13 mouse cellular contexts compared by ENCODE assay signal in genomic region chr17:35190096-35190495, GRCm38 (mm10). TPM values are rescaled to one million over a fixed set of nuclear protein-coding genes. Genes with fewer than 3 reads are reported as not detected.
A peak's percentile ranks its signal among the peaks of the same experiment; 100 is the strongest.
DNase-seq lines count a peak whose midpoint lies in the region; ATAC-seq and TF ChIP-seq lines count a peak whose summit lies in the region.
"Had no signal": no experiment of that assay in that cellular context is flagged by ENCODE, and none has a peak within 500 bp of the region (broad histone marks: within the 10 kb centered on the region; RNA-seq: fewer than 3 reads in every experiment).

No protein-coding gene starts in this region.

- peaks cover 2% of the 10 kb centered on the region for H3K36me3 ChIP-seq in megakaryocyte, embryonic 14.5 days (replicated peaks; ENCODE audit: low read length)
- no peaks in the 10 kb centered on the region for H3K36me3 ChIP-seq in macrophage (ENCODE audit: inconsistent target)
- no peaks in the 10 kb centered on the region for H3K36me3 ChIP-seq in neural tube, embryonic 15.5 days
- H3K36me3 ChIP-seq: forebrain, embryonic 15.5 days; neural tube, embryonic 12.5 days had no signal

- peak overlapping the region; percentile 87 for H3K4me3 ChIP-seq in megakaryocyte, embryonic 14.5 days (replicated peaks)
- 0 out of 2 replicates have a peak overlapping the region, but pooled peaks have one; percentile 13 for H3K4me3 ChIP-seq in bone marrow macrophage, adult 2 months (ENCODE audit: insufficient read depth, low read length)
- H3K4me3 ChIP-seq in macrophage (ENCODE audit: inconsistent target): no peak overlapping the region
- H3K4me3 ChIP-seq in neural tube, embryonic 15.5 days (replicated peaks): no peak overlapping the region
- H3K4me3 ChIP-seq: forebrain, embryonic 15.5 days; neural tube, embryonic 12.5 days had no signal

- H3K27me3 ChIP-seq in megakaryocyte, embryonic 14.5 days (replicated peaks): no peaks in the 10 kb centered on the region
- H3K27me3 ChIP-seq in neural tube, embryonic 15.5 days (replicated peaks): peaks cover 10% of the 10 kb centered on the region

- peak; percentile 58 to 60 for DNase-seq in thymus, postnatal 36 days
- DNase-seq in gastrocnemius, postnatal 10 days: no peak
- no peak for DNase-seq in embryo, embryonic 11 days
- DNase-seq: cerebellum, adult 11 months had no signal

- no peak overlapping the region for H3K9ac ChIP-seq in neural tube, embryonic 15.5 days (replicated peaks)
- H3K9ac ChIP-seq: forebrain, embryonic 15.5 days; neural tube, embryonic 12.5 days had no signal

- no peak for ATAC-seq in megakaryocyte, adult 5-6 weeks (ENCODE audit: poor library complexity, severe bottlenecking)
- no peak for ATAC-seq in neural tube, embryonic 15.5 days (ENCODE audit: low FRiP score)
- ATAC-seq: forebrain, embryonic 15.5 days had no signal

- TF ChIP-seq POLR2A in bone marrow macrophage, adult 2 months (IDR thresholded peaks at IDR 0.05; ENCODE audit: borderline replicate concordance, low read depth, low read length): no peak

- peak overlapping the region; percentile 95 for H3K27ac ChIP-seq in bone marrow macrophage, adult 2 months (ENCODE audit: insufficient read depth, low read depth, low read length)
- H3K27ac ChIP-seq in macrophage: peak overlapping the region; percentile 96
- no peak overlapping the region for H3K27ac ChIP-seq in neural tube, embryonic 15.5 days (replicated peaks)
- H3K27ac ChIP-seq: forebrain, embryonic 15.5 days; neural tube, embryonic 12.5 days had no signal

- no peaks in the 10 kb centered on the region for H3K9me3 ChIP-seq in megakaryocyte, embryonic 14.5 days
- H3K9me3 ChIP-seq in neural tube, embryonic 15.5 days (replicated peaks): no peaks in the 10 kb centered on the region
- H3K9me3 ChIP-seq: forebrain, embryonic 15.5 days; G1E; neural tube, embryonic 12.5 days had no signal

- peaks cover 28% of the 10 kb centered on the region for H3K79me2 ChIP-seq in macrophage (ENCODE audit: inconsistent target)

- no peak overlapping the region for H3K4me2 ChIP-seq in neural tube, embryonic 15.5 days
- H3K4me2 ChIP-seq: forebrain, embryonic 15.5 days; neural tube, embryonic 12.5 days had no signal

- 7% methylated on average over 4 of the region's 4 CpGs for WGBS in macrophage (ENCODE audit: missing documents)
- whole genome bisulfite sequencing in neural tube, embryonic 15.5 days: 86% methylated on average over 4 of the region's 4 CpGs

- peaks cover 88% of the 10 kb centered on the region for H3K4me1 ChIP-seq in megakaryocyte, embryonic 14.5 days
- H3K4me1 ChIP-seq in bone marrow macrophage, adult 2 months (ENCODE audit: control insufficient read depth, insufficient read depth, low read length): peaks cover 55% of the 10 kb centered on the region
- peaks cover 15% of the 10 kb centered on the region for H3K4me1 ChIP-seq in neural tube, embryonic 15.5 days

- no peak for TF ChIP-seq CTCF in bone marrow macrophage, adult 2 months (IDR thresholded peaks at IDR 0.05; ENCODE audit: low read depth, low read length)

RNA-seq across cellular contexts. Expression of gene Lst1, which starts 1.9 kb away (rescaled TPM):
- polyA plus RNA-seq in megakaryocyte, embryonic 14.5 days (2012; ENCODE audit: insufficient read depth, low replicate concordance): 5.9 and 24.8 TPM in 2 replicates
- total RNA-seq in megakaryocyte, adult 5-6 weeks (2015): 425 and 434 TPM in 2 replicates
- 495 and 596 TPM in 2 replicates for total RNA-seq in megakaryocyte, adult 5-6 weeks (2017)
- 811 and 856 TPM in 2 replicates for polyA plus RNA-seq in bone marrow macrophage, adult 2 months (2012; ENCODE audit: insufficient read depth, insufficient read length, missing spikeins)
- 100 to 1,000 TPM in 3 of 26 experiments, 10 to 100 TPM in 17, 1 to 10 TPM in 6; 7.2 to 129 (median 31.9) TPM for total RNA-seq in macrophage (2018; cell fraction: chromatin; rRNA removed)
- total RNA-seq in macrophage (2018; cell fraction: cytosol; rRNA removed): 1,000 to 10,000 TPM in 13 of 26 experiments, 100 to 1,000 TPM in 13; 409 to 1,694 (median 933) TPM
- total RNA-seq in macrophage (2018; cell fraction: nucleus; rRNA removed): 100 to 1,000 TPM in 15 of 26 experiments, 10 to 100 TPM in 11; 34.2 to 556 (median 207) TPM
- polyA plus RNA-seq in macrophage (2018): 322 to 615 TPM (median 449 TPM) in 3 replicates
- 1 to 10 TPM; 4.6 to 5.3 TPM for total RNA-seq in gastrocnemius, postnatal 10 days (2021)
- 8.3 and 12.1 TPM in 2 replicates for polyA plus RNA-seq in neural tube, embryonic 15.5 days (2015; fragmentation: Nextera tagmentation; extraction: Ambion mirVana)

RNA-seq across cellular contexts. Expression of gene Ltb, which starts 4.1 kb away (rescaled TPM):
- 12.1 TPM in 1 of 2 replicates, not detected in the other for polyA plus RNA-seq in megakaryocyte, embryonic 14.5 days (2012; ENCODE audit: insufficient read depth, low replicate concordance)
- 11.7 and 13.3 TPM in 2 replicates for total RNA-seq in megakaryocyte, adult 5-6 weeks (2015)
- total RNA-seq in megakaryocyte, adult 5-6 weeks (2017): 7.3 and 11.2 TPM in 2 replicates
- polyA plus RNA-seq in bone marrow macrophage, adult 2 months (2012; ENCODE audit: insufficient read depth, insufficient read length, missing spikeins): not detected in 2 replicates
- total RNA-seq in macrophage (2018; cell fraction: chromatin; rRNA removed): 1 to 10 TPM in 14 of 26 experiments, under 1 TPM in 6, not detected in 6; 0.62 to 2.6 (median 1.3) TPM
- total RNA-seq in macrophage (2018; cell fraction: cytosol; rRNA removed): 1 to 10 TPM in 10 of 26 experiments, under 1 TPM in 16; 0.23 to 2.1 (median 0.84) TPM
- total RNA-seq in macrophage (2018; cell fraction: nucleus; rRNA removed): 1 to 10 TPM in 16 of 26 experiments, under 1 TPM in 8, not detected in 2; 0.70 to 3.0 (median 1.2) TPM
- 0.33 to 0.50 TPM (median 0.48 TPM) in 3 replicates for polyA plus RNA-seq in macrophage (2018)
- under 1 TPM; 0.68 to 0.75 TPM for total RNA-seq in gastrocnemius, postnatal 10 days (2021)
- 0.63 and 7.3 TPM in 2 replicates for polyA plus RNA-seq in neural tube, embryonic 15.5 days (2015; fragmentation: Nextera tagmentation; extraction: Ambion mirVana)

RNA-seq across cellular contexts. Expression of gene Tnf, which starts 11.7 kb away (rescaled TPM):
- polyA plus RNA-seq in megakaryocyte, embryonic 14.5 days (2012; ENCODE audit: insufficient read depth, low replicate concordance): 2.9 and 3.5 TPM in 2 replicates
- 33.1 and 34.6 TPM in 2 replicates for total RNA-seq in megakaryocyte, adult 5-6 weeks (2015)
- total RNA-seq in megakaryocyte, adult 5-6 weeks (2017): 28.2 and 30.0 TPM in 2 replicates
- 11.9 and 12.8 TPM in 2 replicates for polyA plus RNA-seq in bone marrow macrophage, adult 2 months (2012; ENCODE audit: insufficient read depth, insufficient read length, missing spikeins)
- 1,000 to 10,000 TPM in 15 of 26 experiments, 100 to 1,000 TPM in 9, 10 to 100 TPM in 2; 27.3 to 2,224 (median 1,287) TPM for total RNA-seq in macrophage (2018; cell fraction: chromatin; rRNA removed)
- 1,000 to 10,000 TPM in 16 of 26 experiments, 100 to 1,000 TPM in 8, 10 to 100 TPM in 2; 22.6 to 7,596 (median 1,327) TPM for total RNA-seq in macrophage (2018; cell fraction: cytosol; rRNA removed)
- total RNA-seq in macrophage (2018; cell fraction: nucleus; rRNA removed): 1,000 to 10,000 TPM in 20 of 26 experiments, 100 to 1,000 TPM in 5, 10 to 100 TPM in 1; 37.9 to 6,771 (median 3,087) TPM
- polyA plus RNA-seq in macrophage (2018): 20.0 to 57.4 TPM (median 38.0 TPM) in 3 replicates
- under 1 TPM; 0.23 to 0.99 TPM for total RNA-seq in gastrocnemius, postnatal 10 days (2021)
- 0.09 and 0.28 TPM in 2 replicates for polyA plus RNA-seq in neural tube, embryonic 15.5 days (2015; fragmentation: Nextera tagmentation; extraction: Ambion mirVana)
- polyA plus RNA-seq: forebrain, embryonic 15.5 days; limb, embryonic 11.5 days; neural tube, embryonic 12.5 days had no signal

RNA-seq across cellular contexts. Expression of gene Aif1, which starts 14.2 kb away (rescaled TPM):
- 2.5 and 22.3 TPM in 2 replicates for polyA plus RNA-seq in megakaryocyte, embryonic 14.5 days (2012; ENCODE audit: insufficient read depth, low replicate concordance)
- 78.7 and 81.4 TPM in 2 replicates for total RNA-seq in megakaryocyte, adult 5-6 weeks (2015)
- 103 and 120 TPM in 2 replicates for total RNA-seq in megakaryocyte, adult 5-6 weeks (2017)
- 420 and 469 TPM in 2 replicates for polyA plus RNA-seq in bone marrow macrophage, adult 2 months (2012; ENCODE audit: insufficient read depth, insufficient read length, missing spikeins)
- total RNA-seq in macrophage (2018; cell fraction: chromatin; rRNA removed): 100 to 1,000 TPM in 11 of 26 experiments, 10 to 100 TPM in 15; 11.5 to 316 (median 77.8) TPM
- total RNA-seq in macrophage (2018; cell fraction: cytosol; rRNA removed): 1,000 to 10,000 TPM in 13 of 26 experiments, 100 to 1,000 TPM in 13; 164 to 1,883 (median 706) TPM
- 100 to 1,000 TPM in 14 of 26 experiments, 10 to 100 TPM in 12; 31.3 to 783 (median 198) TPM for total RNA-seq in macrophage (2018; cell fraction: nucleus; rRNA removed)
- 231 to 253 TPM (median 243 TPM) in 3 replicates for polyA plus RNA-seq in macrophage (2018)
- total RNA-seq in gastrocnemius, postnatal 10 days (2021): 1 to 10 TPM; 2.4 to 2.6 TPM
- 12.1 and 12.3 TPM in 2 replicates for polyA plus RNA-seq in neural tube, embryonic 15.5 days (2015; fragmentation: Nextera tagmentation; extraction: Ambion mirVana)

RNA-seq across cellular contexts. Expression of gene Lta, which starts 15.1 kb away (rescaled TPM):
- polyA plus RNA-seq in megakaryocyte, embryonic 14.5 days (2012; ENCODE audit: insufficient read depth, low replicate concordance): 0.85 TPM in 1 of 2 replicates, not detected in the other
- 0.11 TPM in 1 of 2 replicates, not detected in the other for total RNA-seq in megakaryocyte, adult 5-6 weeks (2015)
- total RNA-seq in megakaryocyte, adult 5-6 weeks (2017): 0.24 TPM in 1 of 2 replicates, not detected in the other
- not detected in 2 replicates for polyA plus RNA-seq in bone marrow macrophage, adult 2 months (2012; ENCODE audit: insufficient read depth, insufficient read length, missing spikeins)
- total RNA-seq in macrophage (2018; cell fraction: chromatin; rRNA removed): 1 to 10 TPM in 3 of 26 experiments, under 1 TPM in 4, not detected in 19; 0.69 to 1.6 (median 0.75) TPM
- total RNA-seq in macrophage (2018; cell fraction: cytosol; rRNA removed): under 1 TPM in 14 of 26 experiments, not detected in 12; 0.10 to 0.65 (median 0.20) TPM
- total RNA-seq in macrophage (2018; cell fraction: nucleus; rRNA removed): 1 to 10 TPM in 7 of 26 experiments, under 1 TPM in 12, not detected in 7; 0.39 to 2.6 (median 0.79) TPM
- polyA plus RNA-seq in macrophage (2018): not detected in 3 replicates
- total RNA-seq in gastrocnemius, postnatal 10 days (2021): under 1 TPM in 1 of 2 experiments, not detected in 1; 0.16 TPM
- polyA plus RNA-seq in neural tube, embryonic 15.5 days (2015; fragmentation: Nextera tagmentation; extraction: Ambion mirVana): 0.75 and 0.77 TPM in 2 replicates
- total RNA-seq: G1E had no signal
- polyA plus RNA-seq: G1E; neural tube, embryonic 12.5 days had no signal

Comparison
In these comparisons a context has a peak if more than half of its experiments do, and no peak if none do; other contexts are left out.
1. H3K4me3 ChIP-seq: peak in megakaryocyte, embryonic 14.5 days (single experiment) and bone marrow macrophage, adult 2 months (single experiment); none in macrophage (single experiment) and neural tube, embryonic 15.5 days (single experiment).
2. DNase-seq: peak in thymus, postnatal 36 days (2 of 2); none in gastrocnemius, postnatal 10 days (single experiment) and embryo, embryonic 11 days (single experiment).
3. RNA of gene Lst1, which starts 1.9 kb away (polyA plus RNA-seq): 811 to 856 TPM in bone marrow macrophage, adult 2 months and 322 to 615 TPM in macrophage; 5.9 to 24.8 TPM in megakaryocyte, embryonic 14.5 days and 8.3 to 12.1 TPM in neural tube, embryonic 15.5 days; every median in the first group is over 10 times any median in the second.